Mouse (Mus musculus) monocyte, adult 2 months (primary cell): ENCODE results near the gene Wdr62.
"Not testable (repeated sequence)": the region's sequence is repeated elsewhere in the genome, so short reads cannot be mapped to it uniquely, and the experiment has no call there.

Experiments
- DNase-seq, 2 experiments: peaks; one replicate each; pipeline ENCODE4 v3.0.0; 2022; ENCODE audit warnings: low spot score in 2 of 2, low read depth in 1 of 2

The Wdr62 gene

GRCm38 (mm10) chr7:30211025-30211424, 69.2 kb downstream of the Wdr62 start:
- no peak for DNase-seq

- not testable (repeated sequence) for DNase-seq
These were observed 73.9 kb downstream of the Wdr62 start for GRCm38 (mm10) chr7:30206364-30206763.

- DNase-seq: peak in 1 of 2 experiments; percentile 36
These were observed 74.8 kb downstream of the Wdr62 start for GRCm38 (mm10) chr7:30205383-30205782.

GRCm38 (mm10) chr7:30204380-30204779, 75.8 kb downstream of the Wdr62 start:
- DNase-seq: no peak

GRCm38 (mm10) chr7:30202895-30203690, 77.1 kb downstream of the Wdr62 start:
- no peak for DNase-seq

GRCm38 (mm10) chr7:30200661-30201060, 79.6 kb downstream of the Wdr62 start:
- DNase-seq: not testable (repeated sequence)

- DNase-seq: no peak
These were observed 80.0 kb downstream of the Wdr62 start for GRCm38 (mm10) chr7:30200200-30200599.

- DNase-seq: no peak
These were observed 80.6 kb downstream of the Wdr62 start for GRCm38 (mm10) chr7:30199498-30200139.

- peak in 1 of 2 experiments; percentile 31 for DNase-seq
These were observed 81.7 kb downstream of the Wdr62 start, which contains the start of gene Capns1 for GRCm38 (mm10) chr7:30198481-30198971. TSS of gene Capns1 (minus strand) at chr7:30198811.

- no peak for DNase-seq
These were observed 82.6 kb downstream of the Wdr62 start for GRCm38 (mm10) chr7:30197592-30198129.

- no peak for DNase-seq
These were observed 84.0 kb downstream of the Wdr62 start for GRCm38 (mm10) chr7:30196171-30196570.

- DNase-seq: no peak
These were observed 84.8 kb downstream of the Wdr62 start for GRCm38 (mm10) chr7:30195461-30195860.

- DNase-seq: peak; percentile 90 to 92
These were observed 85.3 kb downstream of the Wdr62 start for GRCm38 (mm10) chr7:30194884-30195283.

GRCm38 (mm10) chr7:30194101-30194831, 86.0 kb downstream of the Wdr62 start:
- DNase-seq: no peak

GRCm38 (mm10) chr7:30193581-30194100, 86.6 kb downstream of the Wdr62 start:
- peak in 1 of 2 experiments; percentile 56 for DNase-seq

- DNase-seq: no peak
These were observed 87.2 kb downstream of the Wdr62 start for GRCm38 (mm10) chr7:30193013-30193412.

GRCm38 (mm10) chr7:30192088-30192487, 88.1 kb downstream of the Wdr62 start:
- no peak for DNase-seq
